Mouse (Mus musculus) cortical plate, adult 2 months (tissue): ENCODE measurements around the gene Tnn. TPM values are rescaled to one million over a fixed set of nuclear protein-coding genes. Genes with fewer than 3 reads are reported as not detected.

Source experiments
- H3K27ac ChIP-seq: fragments of 200-500 bp; 2 replicates; pipeline ENCODE4 v1.5.1; 2012; ENCODE audit warnings: low read length, control low read depth, inconsistent platforms; ENCODE audit not compliant: insufficient read depth
- H3K4me1 ChIP-seq: fragments of 200-500 bp; 2 replicates; pipeline ENCODE4 v1.6.1; 2011; ENCODE audit warnings: low read length; ENCODE audit not compliant: control insufficient read depth, insufficient read depth
- H3K4me3 ChIP-seq: fragments of 200-500 bp; 2 replicates; pipeline ENCODE4 v1.5.1; 2011; ENCODE audit warnings: mild to moderate bottlenecking, low read length, control low read depth; ENCODE audit not compliant: insufficient read depth
- CTCF ChIP-seq: fragments of 200-500 bp; IDR thresholded peaks from 2 replicates; pipeline ENCODE4 v1.5.1; 2011; ENCODE audit warnings: mild to moderate bottlenecking, control low read depth, low read length; ENCODE audit not compliant: insufficient read depth; ENCODE audit errors: extremely low read depth
- POLR2A ChIP-seq: fragments of 200-500 bp; IDR thresholded peaks from 2 replicates; pipeline ENCODE4 v1.6.1; 2011; ENCODE audit warnings: mild to moderate bottlenecking, low read length, control low read depth; ENCODE audit not compliant: insufficient read depth; ENCODE audit errors: extremely low read depth
- polyA plus RNA-seq: library from polyadenylated mRNA; depleted of rRNA; stranded (reverse); fragments of >200 nt; gene quantifications from 2 replicates; pipeline ENCODE4 v1.2.3, GENCODE M21; 2012; rRNA removed

Tnn gene
- polyA plus RNA-seq, 1 experiment: 0.06 TPM

GRCm38 (mm10) chr1:160035561-160035960 lies 117.8 kb downstream of the Tnn start:
- H3K4me3 ChIP-seq: no peak overlapping the region
- TF ChIP-seq POLR2A: no peak
- no peak for TF ChIP-seq CTCF
- no peak overlapping the region for H3K27ac ChIP-seq
- 0 out of 2 replicates have a peak, but pooled peaks cover 2% of the 10 kb centered on the region for H3K4me1 ChIP-seq

Other genes starting within 250 kb of the Tnn start
- gene 4930523C07Rik, start 109.2 kb downstream of the Tnn start, polyA plus RNA-seq: 1.6 and 2.0 TPM in 2 replicates
- gene Mrps14, start 41.6 kb upstream of the Tnn start, polyA plus RNA-seq: 54.2 and 54.3 TPM in 2 replicates
- 47.1 and 47.6 TPM in 2 replicates for gene Cacybp, start 59.3 kb upstream of the Tnn start, polyA plus RNA-seq